Mouse (Mus musculus) telencephalon, adult 2 months (tissue): ENCODE results near the gene Cmtm3.

Experiments
- DNase-seq: peaks from one replicate; pipeline ENCODE4 v3.0.0-alpha.2; 2011; ENCODE audit warnings: low read depth, low spot score

The Cmtm3 gene

GRCm38 (mm10) chr8:104341678-104342077 lies 2.5 kb downstream of the Cmtm3 start:
- DNase-seq, result no peak

- DNase-seq, result no peak
Observed at GRCm38 (mm10) chr8:104342426-104342825, 3.2 kb downstream of the Cmtm3 start.

GRCm38 (mm10) chr8:104343957-104344356 lies 4.7 kb downstream of the Cmtm3 start:
- peak; percentile 51 for DNase-seq

GRCm38 (mm10) chr8:104344622-104345021 lies 5.4 kb downstream of the Cmtm3 start:
- no peak for DNase-seq

GRCm38 (mm10) chr8:104346706-104347105 lies 7.5 kb downstream of the Cmtm3 start:
- no peak for DNase-seq

GRCm38 (mm10) chr8:104348971-104349370 lies 9.8 kb downstream of the Cmtm3 start:
- DNase-seq, result no peak

- no peak for DNase-seq
Observed at GRCm38 (mm10) chr8:104350047-104350446, 10.8 kb downstream of the Cmtm3 start.

- no peak for DNase-seq
Observed at GRCm38 (mm10) chr8:104353186-104353585, 14.0 kb downstream of the Cmtm3 start.

- no peak for DNase-seq
Observed at GRCm38 (mm10) chr8:104354504-104354903, 15.3 kb downstream of the Cmtm3 start.

GRCm38 (mm10) chr8:104358637-104359036 lies 19.4 kb downstream of the Cmtm3 start:
- DNase-seq, result no peak

- DNase-seq, result no peak
Observed at GRCm38 (mm10) chr8:104359778-104360456, 20.7 kb downstream of the Cmtm3 start.

GRCm38 (mm10) chr8:104365695-104366094 lies 26.5 kb downstream of the Cmtm3 start:
- DNase-seq, result no peak

- DNase-seq, result no peak
Observed at GRCm38 (mm10) chr8:104367398-104367797, 28.2 kb downstream of the Cmtm3 start.

- no peak for DNase-seq
Observed at GRCm38 (mm10) chr8:104369591-104369990, 30.4 kb downstream of the Cmtm3 start.

GRCm38 (mm10) chr8:104370071-104370470 lies 30.9 kb downstream of the Cmtm3 start:
- DNase-seq, result peak; percentile 55

- DNase-seq, result no peak
Observed at GRCm38 (mm10) chr8:104371121-104371520, 31.9 kb downstream of the Cmtm3 start.

- DNase-seq, result no peak
Observed at GRCm38 (mm10) chr8:104373779-104374178, 34.6 kb downstream of the Cmtm3 start.

- no peak for DNase-seq
Observed at GRCm38 (mm10) chr8:104374269-104374668, 35.1 kb downstream of the Cmtm3 start.

- DNase-seq, result no peak
Observed at GRCm38 (mm10) chr8:104374864-104375846, 35.9 kb downstream of the Cmtm3 start.

- no peak for DNase-seq
Observed at GRCm38 (mm10) chr8:104375959-104376358, 36.7 kb downstream of the Cmtm3 start.

- DNase-seq, result no peak
Observed at GRCm38 (mm10) chr8:104376669-104377068, 37.5 kb downstream of the Cmtm3 start.

- DNase-seq, result no peak
Observed at GRCm38 (mm10) chr8:104379301-104379836, 40.2 kb downstream of the Cmtm3 start.
